Mouse (Mus musculus): ENCODE data around the gene Olfr370. TPM values are rescaled to one million over a fixed set of nuclear protein-coding genes. Genes with fewer than 3 reads are reported as not detected.

Olfr370 gene
- polyA plus RNA-seq, 1 experiment from 2014 or later, result not detected

GRCm38 (mm10) chr8:83563246-83563645, 27.7 kb downstream of the Olfr370 start:
- TF ChIP-seq CTCF (IDR thresholded peaks at IDR 0.05; ENCODE audit: low read depth) (no peak), EP300 (IDR thresholded peaks at IDR 0.05; ENCODE audit: low read depth) (no peak)
- Histone ChIP-seq H3K27me3 (ENCODE audit: insufficient read depth, low read length) (no peaks in the 10 kb centered on the region), H3K4me2 (ENCODE audit: low read depth, low read length) (no peak overlapping the region), H3K4me3 (ENCODE audit: low read depth, low read length) (no peak overlapping the region), H3K4me1 (ENCODE audit: insufficient read depth) (peaks cover 26% of the 10 kb centered on the region), H3K9me3 (ENCODE audit: low read length) (no peaks in the 10 kb centered on the region), H3K9ac (replicated peaks) (no peak overlapping the region), H3K36me3 (replicated peaks; ENCODE audit: insufficient read depth, low read length) (no peaks in the 10 kb centered on the region), H3K27ac (ENCODE audit: low read depth) (no peak overlapping the region)
- no peak for DNase-seq
- 76% methylated on average over 4 of the region's 4 CpGs for WGBS (ENCODE audit: insufficient replicate concordance)
- no peak for ATAC-seq

- Histone ChIP-seq H3K9ac (replicated peaks) (no peak overlapping the region; the same call in 1 of the 2 replicates), H3K4me2 (ENCODE audit: low read depth, low read length) (peak overlapping the region; percentile 78), H3K36me3 (replicated peaks; ENCODE audit: insufficient read depth, low read length) (no peaks in the 10 kb centered on the region; the same call in 1 of the 2 replicates), H3K9me3 (ENCODE audit: low read length) (no peaks in the 10 kb centered on the region), H3K27me3 (ENCODE audit: insufficient read depth, low read length) (no peaks in the 10 kb centered on the region), H3K4me3 (ENCODE audit: low read depth, low read length) (peak overlapping the region; percentile 82; the same call in 1 of the 2 replicates), H3K4me1 (ENCODE audit: insufficient read depth) (peaks cover 26% of the 10 kb centered on the region), H3K27ac (ENCODE audit: low read depth) (no peak overlapping the region)
- ATAC-seq (no peak), DNase-seq (peak; percentile 68)
- 78% methylated on average over 9 of the region's 9 CpGs for WGBS (ENCODE audit: insufficient replicate concordance)
- TF ChIP-seq CTCF (IDR thresholded peaks at IDR 0.05; ENCODE audit: low read depth) (peak; percentile 72), EP300 (IDR thresholded peaks at IDR 0.05; ENCODE audit: low read depth) (no peak)
These were observed 30.3 kb downstream of the Olfr370 start for GRCm38 (mm10) chr8:83565731-83566375.

- H3K4me2 ChIP-seq (ENCODE audit: low read depth, low read length), result peak within 1 kb of the TSS; percentile 78
- H3K4me1 ChIP-seq (ENCODE audit: insufficient read depth), result peaks cover 26% of the 10 kb centered on the region
- DNase-seq (peak; percentile 94), ATAC-seq (peak; percentile 93)
- H3K27me3 ChIP-seq (ENCODE audit: insufficient read depth, low read length), result no peaks in the 10 kb centered on the region
- H3K9me3 ChIP-seq (ENCODE audit: low read length), result no peaks in the 10 kb centered on the region
- H3K4me3 ChIP-seq (ENCODE audit: low read depth, low read length), result peak within 1 kb of the TSS; percentile 82
- peaks cover 6% of the 10 kb centered on the region for H3K36me3 ChIP-seq (replicated peaks; ENCODE audit: insufficient read depth, low read length)
- peak within 1 kb of the TSS; percentile 87 for H3K27ac ChIP-seq (ENCODE audit: low read depth)
- WGBS (ENCODE audit: insufficient replicate concordance), result 1% methylated on average over 48 of the region's 48 CpGs
- H3K9ac ChIP-seq (replicated peaks), result peak within 1 kb of the TSS; percentile 85
- TF ChIP-seq EP300 (IDR thresholded peaks at IDR 0.05; ENCODE audit: low read depth) (no peak), CTCF (IDR thresholded peaks at IDR 0.05; ENCODE audit: low read depth) (peak; percentile 99)
These were observed 31.2 kb downstream of the Olfr370 start, which contains the start of gene Ndufb7 for GRCm38 (mm10) chr8:83566469-83567395. Gene Ndufb7 (plus strand): TSS chr8:83566671.

GRCm38 (mm10) chr8:83567668-83568067, 32.1 kb downstream of the Olfr370 start:
- no peak for ATAC-seq
- Histone ChIP-seq H3K4me2 (ENCODE audit: low read depth, low read length) (peak overlapping the region; percentile 78), H3K27ac (ENCODE audit: low read depth) (no peak overlapping the region), H3K4me1 (ENCODE audit: insufficient read depth) (peaks cover 24% of the 10 kb centered on the region), H3K4me3 (ENCODE audit: low read depth, low read length) (peak overlapping the region; percentile 82), H3K9me3 (ENCODE audit: low read length) (no peaks in the 10 kb centered on the region), H3K9ac (replicated peaks) (peak overlapping the region; percentile 85), H3K36me3 (replicated peaks; ENCODE audit: insufficient read depth, low read length) (peaks cover 14% of the 10 kb centered on the region), H3K27me3 (ENCODE audit: insufficient read depth, low read length) (no peaks in the 10 kb centered on the region)
- WGBS (ENCODE audit: insufficient replicate concordance), result 59% methylated on average over 3 of the region's 3 CpGs
- peak; percentile 12 for DNase-seq
- no peak for TF ChIP-seq EP300 (IDR thresholded peaks at IDR 0.05; ENCODE audit: low read depth)
- no peak for TF ChIP-seq CTCF (IDR thresholded peaks at IDR 0.05; ENCODE audit: low read depth)

- no peak for ATAC-seq
- TF ChIP-seq CTCF (IDR thresholded peaks at IDR 0.05; ENCODE audit: low read depth) (no peak), EP300 (IDR thresholded peaks at IDR 0.05; ENCODE audit: low read depth) (no peak)
- WGBS (ENCODE audit: insufficient replicate concordance), result 73% methylated on average over 5 of the region's 5 CpGs
- no peak for DNase-seq
- peak overlapping the region; percentile 78; the same call in 1 of the 2 replicates for H3K4me2 ChIP-seq (ENCODE audit: low read depth, low read length)
- no peaks in the 10 kb centered on the region for H3K27me3 ChIP-seq (ENCODE audit: insufficient read depth, low read length)
- no peak overlapping the region for H3K27ac ChIP-seq (ENCODE audit: low read depth)
- peaks cover 21% of the 10 kb centered on the region for H3K4me1 ChIP-seq (ENCODE audit: insufficient read depth)
- peaks cover 17% of the 10 kb centered on the region for H3K36me3 ChIP-seq (replicated peaks; ENCODE audit: insufficient read depth, low read length)
- H3K9ac ChIP-seq (replicated peaks), result no peak overlapping the region
- no peaks in the 10 kb centered on the region for H3K9me3 ChIP-seq (ENCODE audit: low read length)
- H3K4me3 ChIP-seq (ENCODE audit: low read depth, low read length), result no peak overlapping the region
These were observed 32.5 kb downstream of the Olfr370 start for GRCm38 (mm10) chr8:83568128-83568527.

- H3K36me3 ChIP-seq (replicated peaks; ENCODE audit: insufficient read depth, low read length), result peaks cover 23% of the 10 kb centered on the region
- H3K27me3 ChIP-seq (ENCODE audit: insufficient read depth, low read length), result no peaks in the 10 kb centered on the region
- TF ChIP-seq CTCF (IDR thresholded peaks at IDR 0.05; ENCODE audit: low read depth) (no peak), EP300 (IDR thresholded peaks at IDR 0.05; ENCODE audit: low read depth) (no peak)
- no peaks in the 10 kb centered on the region for H3K9me3 ChIP-seq (ENCODE audit: low read length)
- 80% methylated on average over 5 of the region's 5 CpGs for WGBS (ENCODE audit: insufficient replicate concordance)
- H3K9ac ChIP-seq (replicated peaks), result no peak overlapping the region
- H3K4me1 ChIP-seq (ENCODE audit: insufficient read depth), result peaks cover 21% of the 10 kb centered on the region
- DNase-seq (no peak), ATAC-seq (no peak)
- H3K27ac ChIP-seq (ENCODE audit: low read depth), result no peak overlapping the region
- H3K4me2 ChIP-seq (ENCODE audit: low read depth, low read length), result no peak overlapping the region
- no peak overlapping the region for H3K4me3 ChIP-seq (ENCODE audit: low read depth, low read length)
These were observed 33.2 kb downstream of the Olfr370 start for GRCm38 (mm10) chr8:83568755-83569154.
